Mouse (Mus musculus): Measurements from ENCODE around the gene Grap.
"Not testable (repeated sequence)": the region's sequence is repeated elsewhere in the genome, so short reads cannot be mapped to it uniquely, and the experiment has no call there.

Gene Grap

DNA sequence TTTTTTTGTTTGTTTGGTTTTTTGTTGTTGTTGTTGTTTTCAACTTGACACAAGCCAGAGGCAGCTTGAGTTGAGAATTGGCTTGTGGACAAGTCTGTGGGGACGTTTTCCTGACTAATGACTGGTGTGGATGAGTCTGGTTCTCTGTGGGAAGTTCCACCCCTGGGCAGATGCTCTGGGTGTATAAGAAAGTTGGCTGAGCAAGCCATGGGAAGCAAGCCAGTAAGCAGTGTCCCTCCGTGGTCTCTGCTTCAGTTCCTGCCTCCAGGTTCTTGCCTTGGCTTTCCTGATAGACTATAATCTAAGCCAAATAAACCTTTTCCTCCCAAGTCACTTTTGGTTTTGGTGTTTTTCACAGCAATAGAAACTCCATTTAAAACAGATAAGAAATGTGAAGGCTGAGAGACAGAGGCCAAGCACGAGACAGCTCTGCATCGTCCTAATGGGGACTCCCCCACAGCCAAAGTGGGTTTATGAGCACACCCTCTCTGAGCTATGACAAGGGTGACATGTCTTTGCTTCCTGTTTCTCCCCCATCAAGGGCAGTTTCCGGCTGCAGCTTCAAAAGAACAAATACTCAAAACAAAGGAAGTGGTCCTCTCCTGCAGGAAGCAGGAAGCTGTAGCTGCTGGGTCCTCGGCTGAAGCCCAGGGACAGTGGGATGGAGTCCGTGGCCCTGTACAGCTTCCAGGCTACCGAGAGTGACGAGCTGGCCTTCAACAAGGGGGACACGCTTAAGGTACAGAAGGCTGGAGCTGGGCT is at the start of gene Grap:
TSS of gene Grap (plus strand) at position 580 of the 762 bp plus-strand sequence.
- DNase-seq (ENCODE audit: low read depth) = peak; percentile 95

DNA sequence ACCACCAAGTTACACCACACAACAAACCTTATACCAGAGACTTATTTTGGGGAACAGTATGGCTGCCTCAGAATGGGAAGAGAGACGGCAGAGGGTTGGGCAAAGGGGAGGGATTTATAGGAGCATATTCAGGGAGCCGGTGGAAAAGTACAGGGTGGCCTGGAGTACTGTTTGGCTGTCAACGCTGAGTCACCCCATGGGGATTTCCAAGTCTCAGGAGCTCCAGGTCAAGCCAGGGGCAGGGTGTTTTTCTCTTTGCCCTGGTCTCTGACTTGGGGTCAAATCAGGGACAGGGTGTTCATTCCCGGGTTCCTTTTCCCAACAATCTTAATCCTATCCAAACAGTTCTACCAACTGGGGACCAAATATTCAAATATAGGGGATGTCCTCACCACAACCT is 45.0 kb upstream of the Grap start:
- no peak for DNase-seq (ENCODE audit: low read depth)

DNA sequence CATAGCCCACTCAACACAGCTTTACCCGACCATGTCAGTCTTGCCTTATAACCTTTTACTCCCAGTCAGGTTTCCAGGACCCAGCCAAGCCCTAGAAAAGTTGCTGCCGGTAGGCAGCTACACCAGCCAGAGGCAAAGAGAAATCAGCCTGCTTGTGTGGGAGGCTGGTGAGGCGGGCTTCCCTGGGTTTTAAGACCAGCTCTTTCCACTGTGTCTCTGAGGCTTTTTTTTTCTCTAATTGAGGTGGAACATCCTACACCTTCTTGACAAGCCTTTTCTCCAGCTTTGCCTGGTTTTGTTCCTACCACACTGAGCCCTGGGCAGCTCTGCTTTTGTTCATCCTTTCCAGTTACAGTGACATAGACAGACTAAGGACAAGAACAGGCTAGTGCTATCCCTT is 41.9 kb upstream of the Grap start:
- DNase-seq (ENCODE audit: low read depth) = no peak

DNA sequence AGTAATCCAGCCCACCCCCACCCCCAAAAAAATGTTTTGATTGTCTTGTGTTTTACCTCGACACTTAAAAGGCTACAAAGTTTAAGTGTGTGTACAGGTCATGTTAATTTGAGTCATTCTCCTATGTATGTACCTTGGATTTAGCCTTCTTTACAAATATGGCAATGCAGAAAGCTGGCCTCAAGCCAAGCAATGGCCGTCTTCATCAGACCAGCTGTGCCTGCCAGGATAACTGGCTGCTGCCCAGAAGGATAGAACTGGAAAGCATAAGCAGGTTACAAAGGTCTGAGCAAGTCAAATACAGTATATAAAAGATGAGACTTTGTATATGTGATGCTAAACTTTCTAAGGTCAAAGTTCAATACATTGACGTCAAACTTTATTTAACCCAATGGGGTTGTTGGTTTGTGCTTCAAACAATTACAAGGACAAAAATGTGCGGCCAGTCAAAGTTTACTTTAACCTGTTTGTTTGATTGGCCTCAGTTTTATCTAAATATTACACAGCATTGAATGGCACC is 40.9 kb upstream of the Grap start:
- DNase-seq (ENCODE audit: low read depth) = no peak

GRCm38 (mm10) chr11:61614401-61614800 is 38.7 kb upstream of the Grap start:
- no peak for DNase-seq (ENCODE audit: low read depth)

- no peak for DNase-seq (ENCODE audit: low read depth)
Observed at GRCm38 (mm10) chr11:61615686-61616522, 37.2 kb upstream of the Grap start.

DNA sequence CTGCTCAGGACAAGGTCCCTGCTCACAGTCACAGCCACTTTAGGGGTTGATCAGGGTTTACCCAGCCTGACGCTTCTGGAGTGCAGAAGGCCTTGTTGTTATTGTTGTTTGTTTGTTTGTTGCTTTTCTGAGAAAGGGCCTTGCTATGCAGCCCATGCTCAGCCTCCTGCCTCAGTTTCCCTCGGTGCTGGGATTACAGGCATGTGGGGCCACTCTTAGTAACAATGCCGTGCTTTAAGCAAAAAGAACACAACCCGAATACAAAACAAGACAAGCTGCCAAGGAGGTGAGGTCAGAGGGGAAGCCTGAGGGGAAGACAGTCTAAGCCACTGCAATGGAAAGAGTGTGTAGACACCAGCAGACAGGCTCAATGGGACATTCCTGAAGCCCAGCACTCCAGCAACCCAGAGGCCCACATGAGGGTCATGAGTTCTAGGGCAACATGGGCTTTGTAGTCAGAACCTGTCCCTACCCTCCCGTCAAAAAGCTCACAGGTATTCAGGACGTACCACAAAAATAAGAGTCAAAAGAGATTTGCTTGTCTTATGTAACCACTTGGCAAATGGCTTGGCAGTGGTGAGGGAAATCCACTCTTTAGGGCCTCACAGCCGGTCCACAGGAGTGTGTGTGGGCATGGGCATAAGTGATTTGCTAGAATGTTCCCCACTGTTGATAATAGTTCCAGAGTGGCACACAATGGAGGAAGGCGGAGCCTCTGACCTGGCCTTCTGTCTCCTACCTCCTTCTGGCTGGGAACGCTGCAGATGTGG is 36.4 kb upstream of the Grap start:
- DNase-seq (ENCODE audit: low read depth) = peak; percentile 29

- DNase-seq (ENCODE audit: low read depth) = no peak
Observed at GRCm38 (mm10) chr11:61617293-61617975, 35.6 kb upstream of the Grap start.

DNA sequence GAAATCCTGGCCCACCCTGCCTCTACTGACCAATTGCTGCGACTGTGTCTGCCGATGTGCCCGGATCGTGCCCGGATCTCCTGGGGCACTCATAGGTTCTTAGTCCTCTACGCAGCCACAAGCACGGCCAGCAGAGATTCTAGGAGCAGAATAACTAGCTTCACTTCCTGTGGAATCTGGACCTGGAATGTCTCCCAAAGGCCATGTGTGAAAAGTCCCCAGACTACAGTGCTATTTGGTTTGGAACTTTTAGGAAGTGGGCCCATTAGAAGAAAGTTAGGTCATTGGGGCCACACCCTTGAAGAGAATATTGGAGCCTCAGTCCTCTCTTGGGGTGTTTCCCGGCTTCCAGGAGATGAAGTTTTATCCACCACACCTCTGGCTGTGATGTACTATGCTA is 34.9 kb upstream of the Grap start:
- no peak for DNase-seq (ENCODE audit: low read depth)

DNA sequence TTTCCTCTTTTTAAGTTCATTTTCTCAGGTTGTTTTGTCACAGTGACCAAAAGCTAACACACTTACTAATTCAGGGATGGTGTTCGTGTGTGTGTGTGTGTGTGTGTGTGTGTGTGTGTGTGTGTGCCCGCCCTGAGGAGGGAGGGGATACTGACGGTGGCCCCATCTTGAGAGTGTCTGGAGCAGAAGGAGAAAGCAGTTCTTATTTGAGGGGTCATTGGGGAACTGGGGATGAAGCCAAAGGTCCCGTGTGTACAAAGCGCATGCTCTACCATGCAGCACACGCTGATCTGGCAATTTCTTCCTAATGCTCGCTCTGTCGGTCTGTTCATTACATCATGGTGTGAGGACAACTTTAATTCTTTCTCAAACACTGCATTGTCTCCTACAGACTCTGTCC is 34.5 kb upstream of the Grap start:
- DNase-seq (ENCODE audit: low read depth) = no peak

GRCm38 (mm10) chr11:61619356-61619755 is 33.7 kb upstream of the Grap start:
- no peak for DNase-seq (ENCODE audit: low read depth)

DNA sequence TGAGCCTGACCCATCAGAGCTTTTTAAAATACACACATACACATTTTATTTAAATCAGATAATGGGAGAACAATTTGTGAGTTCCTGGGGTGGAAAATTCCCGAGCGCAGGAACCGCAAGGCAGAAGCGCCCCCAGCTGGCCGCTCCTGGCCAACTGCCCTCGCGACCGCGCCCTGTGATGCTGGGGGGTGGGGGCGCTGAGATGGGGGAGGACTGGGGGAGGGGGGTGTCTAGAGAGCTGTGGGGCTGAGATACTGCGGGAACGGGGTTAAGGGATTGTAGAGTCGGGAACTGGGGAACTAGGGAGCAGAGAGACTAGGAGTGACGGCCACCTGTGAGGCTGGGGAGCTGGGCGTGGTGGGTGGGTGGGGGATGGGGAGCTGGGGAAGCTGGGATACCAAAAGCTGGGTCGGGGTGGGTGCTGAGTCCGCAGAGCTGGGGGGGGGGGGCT is 33.2 kb upstream of the Grap start:
- DNase-seq (ENCODE audit: low read depth) = peak; percentile 48

DNA sequence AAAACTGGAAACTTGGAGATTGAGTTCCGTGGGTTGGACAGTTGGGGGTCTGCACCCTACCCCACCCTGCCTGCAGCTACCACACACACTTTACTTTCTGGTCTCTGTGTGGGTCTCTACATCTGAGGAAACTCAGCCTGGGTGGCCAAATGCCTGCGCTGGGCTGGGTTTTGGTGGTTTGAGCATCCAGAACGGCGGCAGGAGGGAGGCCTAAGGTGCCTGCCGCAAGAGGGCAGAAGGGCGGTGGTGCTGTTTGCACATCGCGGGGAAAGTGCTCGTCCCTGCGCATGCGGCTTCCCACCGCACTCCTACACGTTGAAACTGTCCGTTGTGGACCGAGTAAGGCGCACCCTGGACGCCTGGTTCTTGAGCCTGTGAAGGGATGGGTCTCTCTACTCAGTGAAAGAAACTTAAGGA is 32.8 kb upstream of the Grap start:
- DNase-seq (ENCODE audit: low read depth) = peak; percentile 82

GRCm38 (mm10) chr11:61620762-61621161 is 32.3 kb upstream of the Grap start:
- no peak for DNase-seq (ENCODE audit: low read depth)

DNA sequence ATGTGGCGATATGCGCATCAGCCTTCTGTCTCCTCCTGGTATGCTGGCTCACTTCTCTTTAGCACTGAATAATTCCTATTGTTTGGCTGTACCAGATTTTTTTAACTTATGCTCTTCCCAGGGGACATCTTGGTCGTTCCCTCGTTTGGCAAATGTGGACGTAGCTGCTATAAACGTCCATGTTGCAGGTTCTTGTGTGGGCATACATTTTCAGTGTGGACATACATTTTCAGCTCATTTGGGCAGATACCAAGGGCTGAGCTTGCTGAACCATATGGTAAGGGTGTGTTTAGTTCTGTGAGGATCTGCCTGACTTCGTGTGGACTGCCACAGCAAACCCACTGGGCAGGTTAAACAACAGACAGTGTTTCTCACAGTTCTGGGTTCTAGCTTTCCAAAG is 27.9 kb upstream of the Grap start:
- no peak for DNase-seq (ENCODE audit: low read depth)

DNA sequence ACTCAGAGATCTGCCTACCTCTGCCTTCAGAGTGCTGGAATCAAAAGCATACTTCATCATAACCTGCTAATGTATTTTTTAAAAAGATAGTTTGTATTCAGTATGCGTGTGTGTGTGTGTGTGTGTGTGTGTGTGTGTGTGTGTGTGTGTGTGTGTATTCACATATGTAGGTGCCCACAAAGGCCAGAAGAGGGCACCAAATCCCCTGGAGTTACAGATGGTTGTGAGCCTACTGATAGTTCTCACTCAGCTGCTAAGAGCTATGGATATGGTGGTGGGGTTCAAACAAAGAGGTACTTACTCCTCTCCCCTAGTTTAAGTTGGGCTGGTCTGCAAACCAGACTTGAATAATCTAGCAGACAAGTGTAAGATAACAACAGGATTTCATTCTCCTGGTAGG is 26.6 kb upstream of the Grap start:
- peak; percentile 43 for DNase-seq (ENCODE audit: low read depth)

DNA sequence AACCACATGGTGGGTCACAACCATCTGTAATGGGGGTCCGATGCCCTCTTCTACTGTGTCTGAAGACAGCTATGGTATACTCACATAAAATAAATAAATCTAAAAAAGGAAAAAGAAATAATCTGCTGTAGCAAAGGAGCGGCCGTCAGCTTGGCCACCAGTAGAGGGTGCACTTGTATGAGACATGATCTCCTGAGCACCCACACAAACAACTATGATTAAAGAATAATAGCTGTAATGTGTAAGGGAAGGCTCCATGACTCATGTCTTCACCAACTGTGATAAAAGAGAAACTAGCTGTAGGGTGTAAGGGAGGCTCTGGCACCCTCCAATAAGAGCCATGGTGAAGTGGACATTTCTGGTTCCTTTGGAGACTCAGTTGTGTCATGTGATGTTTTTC is 23.4 kb upstream of the Grap start:
- DNase-seq (ENCODE audit: low read depth) = peak; percentile 78

- DNase-seq (ENCODE audit: low read depth) = not testable (repeated sequence)
Observed at GRCm38 (mm10) chr11:61636309-61636708, 16.8 kb upstream of the Grap start.

DNA sequence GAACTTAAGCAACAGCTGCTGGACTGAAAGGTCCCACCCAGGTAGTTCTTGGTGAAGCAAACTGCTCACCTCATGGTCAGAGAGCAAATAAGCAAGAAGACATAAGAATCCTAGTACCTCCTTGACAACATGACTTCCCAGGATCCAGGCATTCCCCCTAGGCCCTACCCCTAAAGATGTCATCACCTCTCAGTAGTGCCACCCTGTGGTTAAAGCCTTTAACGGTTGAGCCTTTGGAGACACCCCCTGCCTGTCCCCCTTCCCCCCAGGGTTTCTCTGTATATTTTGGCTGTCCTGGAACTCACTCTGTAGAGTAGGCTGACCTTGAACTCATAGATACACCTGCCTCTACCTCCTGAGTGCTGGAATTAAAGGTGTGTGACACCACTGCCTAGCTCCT is 15.7 kb upstream of the Grap start:
- DNase-seq (ENCODE audit: low read depth) = peak; percentile 49

- peak; percentile 44 for DNase-seq (ENCODE audit: low read depth)
Observed at GRCm38 (mm10) chr11:61637856-61638255, 15.2 kb upstream of the Grap start.

DNA sequence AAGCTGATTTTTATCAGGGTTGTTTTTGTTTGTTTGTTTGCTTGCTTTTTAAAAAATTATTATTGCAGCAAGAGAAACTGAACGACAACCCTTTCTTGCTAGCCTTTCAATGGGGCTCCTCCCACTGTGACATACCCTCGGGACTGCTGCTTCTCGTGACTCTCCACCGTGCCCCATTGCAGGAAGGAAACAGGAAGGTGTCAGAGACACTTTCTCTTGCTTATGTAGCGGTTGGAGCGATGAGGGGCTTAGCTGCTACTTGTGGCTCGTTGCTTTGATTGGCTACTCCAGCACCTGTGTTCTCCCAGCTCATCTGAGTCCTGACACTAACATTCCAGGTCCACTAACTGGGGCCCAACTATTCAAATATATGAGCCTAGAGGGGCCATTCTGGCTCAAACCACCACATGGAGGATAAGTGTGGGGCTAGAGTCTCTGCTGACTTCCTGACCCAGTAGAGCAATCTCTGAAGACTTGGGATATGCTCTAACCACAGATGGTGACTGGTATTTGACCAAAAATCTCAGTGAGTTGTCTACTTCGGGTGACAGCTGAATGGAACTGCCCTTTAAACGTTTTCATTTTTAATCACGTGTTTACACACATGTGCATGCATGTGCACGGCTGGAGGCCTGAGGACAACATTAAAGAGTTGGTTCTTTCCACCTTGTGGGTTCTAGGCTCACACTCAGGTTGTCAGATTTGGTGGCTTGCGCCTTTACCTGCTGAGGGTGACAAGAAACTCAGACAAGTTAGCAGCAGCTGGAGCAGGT is 14.1 kb upstream of the Grap start:
- peak; percentile 83 for DNase-seq (ENCODE audit: low read depth)
